Mouse (Mus musculus) lung, postnatal 0 days (tissue): ENCODE measurements around the gene Mtfp1. TPM values are rescaled to one million over a fixed set of nuclear protein-coding genes. Genes with fewer than 3 reads are reported as not detected.
"Not testable (repeated sequence)": the region's sequence is repeated elsewhere in the genome, so short reads cannot be mapped to it uniquely, and the experiment has no call there.

Source experiments
- ATAC-seq: fragments of 200-750 bp; cut with Nextera tagmentation; 2 replicates; pipeline ENCODE4 v1.8.0; 2017; ENCODE audit warnings: moderate library complexity
- DNase-seq: peaks from one replicate; pipeline ENCODE4 v3.0.0-alpha.2; 2016; ENCODE audit warnings: low spot score
- H3K27ac ChIP-seq: fragments of 300-500 bp; sonication (generic); 2 replicates; pipeline ENCODE4 v1.5.1; 2014; ENCODE audit warnings: antibody characterized with exemption, mild to moderate bottlenecking, low read length, mixed read lengths
- H3K27me3 ChIP-seq: fragments of 300-500 bp; sonication (generic); replicated peaks from 2 replicates; pipeline ENCODE4 v1.6.1; 2014; ENCODE audit warnings: low read length, mixed read lengths; ENCODE audit not compliant: insufficient read depth
- H3K36me3 ChIP-seq: fragments of 300-500 bp; sonication (generic); 2 replicates; pipeline ENCODE4 v1.6.1; 2014; ENCODE audit warnings: low read length, mixed read lengths; ENCODE audit not compliant: insufficient read depth
- H3K4me1 ChIP-seq: fragments of 300-500 bp; sonication (generic); 2 replicates; pipeline ENCODE4 v1.6.1; 2014; ENCODE audit warnings: antibody characterized with exemption, low read depth, low read length, mixed read lengths; ENCODE audit not compliant: insufficient read depth
- H3K4me2 ChIP-seq: fragments of 300-500 bp; sonication (generic); replicated peaks from 2 replicates; pipeline ENCODE4 v1.6.1; 2014; ENCODE audit warnings: low read depth, mild to moderate bottlenecking, low read length, moderate library complexity, mixed read lengths
- H3K4me3 ChIP-seq: fragments of 300-500 bp; sonication (generic); 2 replicates; pipeline ENCODE4 v1.5.1; 2014; ENCODE audit warnings: low read depth, low read length
- H3K9ac ChIP-seq: fragments of 300-500 bp; sonication (generic); replicated peaks from 2 replicates; pipeline ENCODE4 v1.6.1; 2014; ENCODE audit warnings: low read depth, mild to moderate bottlenecking
- H3K9me3 ChIP-seq: fragments of 300-500 bp; sonication (generic); 2 replicates; pipeline ENCODE4 v1.6.1; 2016; ENCODE audit warnings: low read length, mixed read lengths
- CTCF ChIP-seq: IDR thresholded peaks from 2 replicates; pipeline ENCODE4 v1.5.1; 2016; ENCODE audit warnings: antibody characterized with exemption, mild to moderate bottlenecking
- EP300 ChIP-seq: IDR thresholded peaks from 2 replicates; pipeline ENCODE4 v1.6.1; 2016; ENCODE audit warnings: antibody characterized with exemption, mild to moderate bottlenecking, control low read depth
- WGBS: fragments of 180-500 bp; shearing (Covaris S2); extraction: QIAGEN DNeasy Blood & Tissue Kit; methylation state at CpG from one replicate; pipeline ENCODE4 v1.1.7; 2014; 5-methylcytosine and 5-hydroxymethylcytosine counted together
- polyA plus RNA-seq: library from polyadenylated mRNA; unstranded; fragments of >200 nt; fragmentation: Nextera tagmentation; extraction: Ambion mirVana; gene quantifications from 2 replicates; pipeline ENCODE4 v1.2.1, GENCODE M21; 2015

The Mtfp1 gene
- polyA plus RNA-seq, 1 experiment from 2014 or later = 6.5 TPM

DNA sequence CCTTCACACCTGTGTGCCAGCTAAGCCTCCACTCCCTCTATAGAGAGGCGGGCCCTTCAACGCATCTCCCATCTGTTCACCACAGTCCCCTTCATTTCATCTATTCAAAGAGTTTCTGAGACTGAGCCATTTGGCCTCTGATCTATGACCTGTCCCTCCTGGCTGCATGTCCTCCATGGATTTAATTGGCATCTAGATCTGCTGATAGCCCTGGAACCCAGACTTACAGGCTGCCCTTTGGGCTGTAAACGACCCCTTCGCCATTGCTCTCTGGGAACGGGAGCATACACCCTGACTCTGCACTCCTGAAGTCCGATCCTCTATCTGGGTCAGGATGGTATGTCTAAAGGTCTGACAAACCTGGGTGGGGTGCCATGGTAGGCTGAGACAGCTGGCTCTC, 17.6 kb upstream of the Mtfp1 start:
- ATAC-seq (no peak), DNase-seq (no peak)
- no peak overlapping the region for H3K4me2 ChIP-seq
- no peaks in the 10 kb centered on the region for H3K9me3 ChIP-seq
- no peak overlapping the region for H3K27ac ChIP-seq
- peaks cover 6% of the 10 kb centered on the region; the same call in 1 of the 2 replicates for H3K4me1 ChIP-seq
- no peaks in the 10 kb centered on the region for H3K27me3 ChIP-seq
- TF ChIP-seq CTCF (no peak), EP300 (no peak)
- no peaks in the 10 kb centered on the region for H3K36me3 ChIP-seq
- H3K4me3 ChIP-seq = no peak overlapping the region
- no peak overlapping the region for H3K9ac ChIP-seq
- 79% methylated on average over 6 of the region's 6 CpGs for WGBS

DNA sequence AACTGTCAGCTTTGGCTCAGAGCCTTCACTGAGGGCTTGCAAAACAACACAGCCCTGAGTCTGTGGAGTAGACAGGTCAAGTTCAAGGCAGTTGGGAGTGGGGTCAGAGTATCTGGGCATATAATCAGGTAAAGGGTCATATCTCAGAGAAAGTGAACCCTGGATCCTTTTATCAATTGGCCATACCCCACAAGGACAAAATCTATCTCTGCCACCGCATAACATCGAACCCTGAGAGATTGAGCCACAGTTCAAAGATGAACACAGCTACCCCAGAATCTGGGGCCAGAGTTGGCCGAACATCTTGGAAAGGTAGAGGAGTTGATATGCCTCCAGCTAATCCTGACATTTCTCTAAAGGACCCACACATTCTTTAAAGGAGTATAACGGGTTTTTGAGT, 16.8 kb upstream of the Mtfp1 start:
- Histone ChIP-seq H3K9ac (no peak overlapping the region), H3K27me3 (no peaks in the 10 kb centered on the region), H3K4me3 (no peak overlapping the region), H3K36me3 (no peaks in the 10 kb centered on the region), H3K4me2 (no peak overlapping the region), H3K9me3 (no peaks in the 10 kb centered on the region), H3K4me1 (no peaks in the 10 kb centered on the region), H3K27ac (no peak overlapping the region)
- 86% methylated on average over 4 of the region's 4 CpGs for WGBS
- DNase-seq (no peak), ATAC-seq (no peak)
- TF ChIP-seq CTCF = no peak
- TF ChIP-seq EP300 = no peak

DNA sequence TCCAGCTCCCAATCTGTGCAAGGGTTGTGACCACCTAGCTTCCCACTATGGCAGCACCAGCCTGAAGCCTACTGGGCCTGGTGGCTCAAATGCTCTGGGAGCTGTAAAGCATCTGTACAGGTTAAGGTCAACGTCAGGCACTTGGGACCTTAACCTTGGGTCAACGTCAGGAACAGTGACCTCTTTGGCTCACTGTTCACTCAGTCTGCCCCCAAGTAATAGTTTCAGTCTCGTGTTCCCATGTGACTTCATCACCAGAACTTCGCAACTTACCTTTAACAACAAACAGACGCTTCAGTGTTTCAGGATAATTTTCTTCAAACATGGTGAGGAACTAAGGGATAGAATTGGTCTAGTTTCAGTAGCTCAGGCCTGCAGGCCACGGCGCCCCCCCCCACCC, 13.4 kb upstream of the Mtfp1 start:
- Histone ChIP-seq H3K9ac (no peak overlapping the region), H3K4me3 (no peak overlapping the region), H3K4me1 (no peaks in the 10 kb centered on the region), H3K9me3 (no peaks in the 10 kb centered on the region), H3K36me3 (no peaks in the 10 kb centered on the region), H3K27me3 (no peaks in the 10 kb centered on the region), H3K4me2 (no peak overlapping the region), H3K27ac (no peak overlapping the region)
- no peak for ATAC-seq
- TF ChIP-seq CTCF = no peak
- TF ChIP-seq EP300 = no peak
- 83% methylated on average over 7 of the region's 7 CpGs for WGBS
- DNase-seq = no peak

GRCm38 (mm10) chr11:4107901-4108300, 12.7 kb upstream of the Mtfp1 start:
- H3K9ac ChIP-seq, H3K27me3 ChIP-seq, H3K36me3 ChIP-seq, ATAC-seq, DNase-seq, H3K4me1 ChIP-seq, H3K27ac ChIP-seq, H3K4me2 ChIP-seq, H3K4me3 ChIP-seq, H3K9me3 ChIP-seq: not testable (repeated sequence)
- WGBS = 91% methylated on average over 3 of the region's 6 CpGs

DNA sequence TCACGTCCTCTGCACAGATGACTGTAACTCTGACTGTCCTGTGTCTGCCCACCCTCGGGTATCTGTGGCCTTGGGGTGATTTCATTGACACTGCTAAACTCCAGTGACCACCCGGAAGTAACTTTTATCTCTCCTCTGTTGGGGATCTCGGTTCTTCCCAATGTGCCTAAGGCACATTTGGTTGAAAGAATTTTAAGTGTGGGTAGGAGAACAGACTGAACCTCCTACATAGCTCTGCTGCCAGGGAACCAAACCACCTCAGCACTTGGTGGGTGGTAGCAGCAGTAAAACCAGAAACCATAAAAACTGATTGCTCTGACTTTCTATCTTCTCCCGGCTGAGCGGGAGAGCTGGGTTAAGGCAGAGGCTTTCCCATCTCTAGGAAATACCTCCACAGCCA, 10.2 kb upstream of the Mtfp1 start:
- WGBS = 70% methylated on average over 6 of the region's 6 CpGs
- no peaks in the 10 kb centered on the region for H3K36me3 ChIP-seq
- H3K9ac ChIP-seq = no peak overlapping the region
- H3K9me3 ChIP-seq = no peaks in the 10 kb centered on the region
- no peak overlapping the region for H3K4me3 ChIP-seq
- no peak for TF ChIP-seq CTCF
- TF ChIP-seq EP300 = no peak
- H3K4me2 ChIP-seq = no peak overlapping the region
- no peaks in the 10 kb centered on the region for H3K4me1 ChIP-seq
- DNase-seq (no peak), ATAC-seq (no peak)
- H3K27ac ChIP-seq = no peak overlapping the region
- H3K27me3 ChIP-seq = no peaks in the 10 kb centered on the region

DNA sequence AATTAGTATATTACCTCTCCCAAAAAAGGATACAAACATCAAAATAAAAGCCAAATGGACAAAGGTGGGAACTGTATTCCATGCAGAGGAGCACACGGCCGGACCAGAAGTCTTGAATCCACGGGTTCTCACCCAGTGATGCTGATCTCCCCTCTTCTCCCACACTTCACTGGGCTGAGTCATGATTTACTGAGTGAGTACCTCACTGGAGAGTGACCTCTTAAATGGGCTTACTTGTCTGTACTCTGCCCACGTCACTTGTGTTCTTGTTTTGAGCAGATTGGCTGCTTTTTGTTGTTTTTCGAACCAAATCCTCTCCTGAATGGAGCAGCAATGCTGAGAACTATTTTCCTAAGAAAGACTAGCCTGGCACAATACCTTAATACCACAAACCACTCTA, 9.7 kb upstream of the Mtfp1 start:
- Histone ChIP-seq H3K4me3 (no peak overlapping the region), H3K4me2 (no peak overlapping the region), H3K4me1 (no peaks in the 10 kb centered on the region), H3K27ac (no peak overlapping the region), H3K27me3 (no peaks in the 10 kb centered on the region), H3K9me3 (no peaks in the 10 kb centered on the region), H3K36me3 (no peaks in the 10 kb centered on the region), H3K9ac (no peak overlapping the region)
- DNase-seq (no peak), ATAC-seq (no peak)
- 63% methylated on average over 5 of the region's 5 CpGs for WGBS
- no peak for TF ChIP-seq CTCF
- no peak for TF ChIP-seq EP300

- ATAC-seq = peak; percentile 65
- H3K9me3 ChIP-seq = no peaks in the 10 kb centered on the region
- no peak overlapping the region for H3K4me3 ChIP-seq
- H3K4me2 ChIP-seq = no peak overlapping the region
- H3K4me1 ChIP-seq = no peaks in the 10 kb centered on the region
- no peaks in the 10 kb centered on the region for H3K36me3 ChIP-seq
- no peak for DNase-seq
- 60% methylated on average over 14 of the region's 14 CpGs for WGBS
- H3K9ac ChIP-seq = no peak overlapping the region
- no peaks in the 10 kb centered on the region for H3K27me3 ChIP-seq
- no peak overlapping the region for H3K27ac ChIP-seq
- TF ChIP-seq EP300 (no peak), CTCF (no peak)
Measured at GRCm38 (mm10) chr11:4103522-4103921, 8.3 kb upstream of the Mtfp1 start.
